Mouse (Mus musculus): Measurements from ENCODE around the gene Hoxb6. TPM values are rescaled to one million over a fixed set of nuclear protein-coding genes. Genes with fewer than 3 reads are reported as not detected.
A peak's percentile ranks its signal among the peaks of the same experiment; 100 is the strongest.

The Hoxb6 gene
- total RNA-seq, 2 experiments from 2014 or later: not detected

GRCm38 (mm10) chr11:96289837-96290236 lies 2.4 kb upstream of the Hoxb6 start:
- intact Hi-C loops (cut with DNase I): no loop called here
- DNase-seq (ENCODE audit: extremely low spot score in 1 of 2, low spot score in 2 of 2): no peak
- no peak overlapping the region for H3K27ac ChIP-seq
- no peak for TF ChIP-seq CTCF (IDR thresholded peaks at IDR 0.05)
- no peak overlapping the region for H3K4me3 ChIP-seq

- no peak overlapping the region for H3K27ac ChIP-seq
- H3K4me3 ChIP-seq: no peak overlapping the region
- TF ChIP-seq CTCF (IDR thresholded peaks at IDR 0.05): no peak
Observed at GRCm38 (mm10) chr11:96290705-96291355, 1.4 kb upstream of the Hoxb6 start.

GRCm38 (mm10) chr11:96292565-96293301 lies 457 bp downstream of the Hoxb6 start:
- TF ChIP-seq CTCF (IDR thresholded peaks at IDR 0.05): no peak
- intact Hi-C loops (cut with DNase I): no loop called here
- DNase-seq (ENCODE audit: extremely low spot score in 1 of 2, low spot score in 2 of 2): no peak
- Histone ChIP-seq H3K27ac (no peak overlapping the region), H3K4me3 (no peak overlapping the region)

More at GRCm38 (mm10) chr11:96290705-96291355, 1.4 kb upstream of the Hoxb6 start:
- no peak for DNase-seq (ENCODE audit: extremely low spot score in 1 of 2, low spot score in 2 of 2)
- intact Hi-C loops (cut with DNase I): no loop called here

GRCm38 (mm10) chr11:96293302-96293921 lies 1.1 kb downstream of the Hoxb6 start:
- H3K4me3 ChIP-seq: no peak overlapping the region
- no peak for TF ChIP-seq CTCF (IDR thresholded peaks at IDR 0.05)
- H3K27ac ChIP-seq: no peak overlapping the region
- intact Hi-C loops (cut with DNase I): no loop called here
- no peak for DNase-seq (ENCODE audit: extremely low spot score in 1 of 2, low spot score in 2 of 2)

GRCm38 (mm10) chr11:96294245-96295091 lies 2.2 kb downstream of the Hoxb6 start:
- Histone ChIP-seq H3K27ac (no peak overlapping the region), H3K4me3 (no peak overlapping the region)
- intact Hi-C loops (cut with DNase I): no loop called here
- peak; percentile 75 for TF ChIP-seq CTCF (IDR thresholded peaks at IDR 0.05)
- DNase-seq (ENCODE audit: extremely low spot score in 1 of 2, low spot score in 2 of 2): peak in 1 of 2 experiments; percentile 52

- intact Hi-C loops (cut with DNase I): no loop called here
- no peak overlapping the region for H3K4me3 ChIP-seq
- no peak for TF ChIP-seq CTCF (IDR thresholded peaks at IDR 0.05)
- DNase-seq (ENCODE audit: extremely low spot score in 1 of 2, low spot score in 2 of 2): no peak
- H3K27ac ChIP-seq: no peak overlapping the region
Observed at GRCm38 (mm10) chr11:96295092-96295835, 3.0 kb downstream of the Hoxb6 start.

- DNase-seq (ENCODE audit: extremely low spot score in 1 of 2, low spot score in 2 of 2): no peak
- intact Hi-C loops (cut with DNase I): no loop called here
- no peak for TF ChIP-seq CTCF (IDR thresholded peaks at IDR 0.05)
- Histone ChIP-seq H3K4me3 (no peak overlapping the region), H3K27ac (no peak overlapping the region)
Observed at GRCm38 (mm10) chr11:96296997-96297396, 4.7 kb downstream of the Hoxb6 start.

GRCm38 (mm10) chr11:96297428-96297827 lies 5.2 kb downstream of the Hoxb6 start:
- intact Hi-C loops (cut with DNase I): no loop called here
- no peak for DNase-seq (ENCODE audit: extremely low spot score in 1 of 2, low spot score in 2 of 2)
- H3K27ac ChIP-seq: no peak overlapping the region
- no peak for TF ChIP-seq CTCF (IDR thresholded peaks at IDR 0.05)
- no peak overlapping the region for H3K4me3 ChIP-seq

GRCm38 (mm10) chr11:96297968-96298635 lies 5.8 kb downstream of the Hoxb6 start:
- intact Hi-C loops (cut with DNase I): no loop called here
- DNase-seq (ENCODE audit: extremely low spot score in 1 of 2, low spot score in 2 of 2): no peak
- H3K4me3 ChIP-seq: no peak overlapping the region
- TF ChIP-seq CTCF (IDR thresholded peaks at IDR 0.05): no peak
- no peak overlapping the region for H3K27ac ChIP-seq

- Histone ChIP-seq H3K4me3 (no peak overlapping the region), H3K27ac (no peak overlapping the region)
- DNase-seq (ENCODE audit: extremely low spot score in 1 of 2, low spot score in 2 of 2): no peak
- TF ChIP-seq CTCF (IDR thresholded peaks at IDR 0.05): no peak
- intact Hi-C loops (cut with DNase I): no loop called here
Observed at GRCm38 (mm10) chr11:96298895-96299667, 6.8 kb downstream of the Hoxb6 start.
